Mouse (Mus musculus) lung, postnatal 0 days (tissue): ENCODE measurements around the gene Hmgcs1. TPM values are rescaled to one million over a fixed set of nuclear protein-coding genes. Genes with fewer than 3 reads are reported as not detected.
"Not testable (repeated sequence)": the region's sequence is repeated elsewhere in the genome, so short reads cannot be mapped to it uniquely, and the experiment has no call there.

Experiments used
- ATAC-seq: fragments of 200-750 bp; cut with Nextera tagmentation; 2 replicates; pipeline ENCODE4 v1.8.0; 2017; ENCODE audit warnings: moderate library complexity
- DNase-seq: peaks from one replicate; pipeline ENCODE4 v3.0.0-alpha.2; 2016; ENCODE audit warnings: low spot score
- H3K27ac ChIP-seq: fragments of 300-500 bp; sonication (generic); 2 replicates; pipeline ENCODE4 v1.5.1; 2014; ENCODE audit warnings: antibody characterized with exemption, mild to moderate bottlenecking, low read length, mixed read lengths
- H3K27me3 ChIP-seq: fragments of 300-500 bp; sonication (generic); replicated peaks from 2 replicates; pipeline ENCODE4 v1.6.1; 2014; ENCODE audit warnings: low read length, mixed read lengths; ENCODE audit not compliant: insufficient read depth
- H3K36me3 ChIP-seq: fragments of 300-500 bp; sonication (generic); 2 replicates; pipeline ENCODE4 v1.6.1; 2014; ENCODE audit warnings: low read length, mixed read lengths; ENCODE audit not compliant: insufficient read depth
- H3K4me1 ChIP-seq: fragments of 300-500 bp; sonication (generic); 2 replicates; pipeline ENCODE4 v1.6.1; 2014; ENCODE audit warnings: antibody characterized with exemption, low read depth, low read length, mixed read lengths; ENCODE audit not compliant: insufficient read depth
- H3K4me2 ChIP-seq: fragments of 300-500 bp; sonication (generic); replicated peaks from 2 replicates; pipeline ENCODE4 v1.6.1; 2014; ENCODE audit warnings: low read depth, mild to moderate bottlenecking, low read length, moderate library complexity, mixed read lengths
- H3K4me3 ChIP-seq: fragments of 300-500 bp; sonication (generic); 2 replicates; pipeline ENCODE4 v1.5.1; 2014; ENCODE audit warnings: low read depth, low read length
- H3K9ac ChIP-seq: fragments of 300-500 bp; sonication (generic); replicated peaks from 2 replicates; pipeline ENCODE4 v1.6.1; 2014; ENCODE audit warnings: low read depth, mild to moderate bottlenecking
- H3K9me3 ChIP-seq: fragments of 300-500 bp; sonication (generic); 2 replicates; pipeline ENCODE4 v1.6.1; 2016; ENCODE audit warnings: low read length, mixed read lengths
- CTCF ChIP-seq: IDR thresholded peaks from 2 replicates; pipeline ENCODE4 v1.5.1; 2016; ENCODE audit warnings: antibody characterized with exemption, mild to moderate bottlenecking
- EP300 ChIP-seq: IDR thresholded peaks from 2 replicates; pipeline ENCODE4 v1.6.1; 2016; ENCODE audit warnings: antibody characterized with exemption, mild to moderate bottlenecking, control low read depth
- WGBS: fragments of 180-500 bp; shearing (Covaris S2); extraction: QIAGEN DNeasy Blood & Tissue Kit; methylation state at CpG from one replicate; pipeline ENCODE4 v1.1.7; 2014; 5-methylcytosine and 5-hydroxymethylcytosine counted together
- polyA plus RNA-seq: library from polyadenylated mRNA; unstranded; fragments of >200 nt; fragmentation: Nextera tagmentation; extraction: Ambion mirVana; gene quantifications from 2 replicates; pipeline ENCODE4 v1.2.1, GENCODE M21; 2015

Hmgcs1 gene
- polyA plus RNA-seq, 1 experiment from 2014 or later, result 95.4 TPM

DNA sequence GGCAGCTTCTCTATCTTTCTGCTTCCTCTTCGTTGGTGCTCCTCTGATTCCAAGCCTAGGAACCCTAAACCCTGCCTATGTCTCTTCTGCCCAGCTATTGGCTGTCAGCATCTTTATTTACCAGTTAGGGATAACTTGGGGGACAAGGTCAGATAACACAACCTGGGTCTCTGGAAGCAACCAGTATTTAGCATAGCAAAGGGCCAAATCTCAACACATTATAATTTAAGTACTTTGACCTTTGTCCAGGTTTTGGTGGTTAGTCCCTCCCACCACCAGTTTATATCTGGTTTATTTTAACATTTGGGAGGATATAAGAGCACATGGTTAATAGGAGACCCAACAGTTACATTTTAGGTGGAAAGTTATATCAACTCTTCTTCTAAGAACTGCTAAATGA, 6.3 kb downstream of the Hmgcs1 start:
- H3K4me1 ChIP-seq, result no peaks in the 10 kb centered on the region
- no peak for ATAC-seq
- H3K27ac ChIP-seq, result no peak overlapping the region
- no peaks in the 10 kb centered on the region for H3K9me3 ChIP-seq
- H3K9ac ChIP-seq, result no peak overlapping the region
- no peaks in the 10 kb centered on the region for H3K27me3 ChIP-seq
- peaks cover 12% of the 10 kb centered on the region; the same call in 1 of the 2 replicates for H3K36me3 ChIP-seq
- no peak overlapping the region for H3K4me2 ChIP-seq
- no peak for TF ChIP-seq CTCF
- no peak for TF ChIP-seq EP300
- no peak for DNase-seq
- H3K4me3 ChIP-seq, result no peak overlapping the region
- 78% methylated on average over 1 of the region's 1 CpGs for WGBS

DNA sequence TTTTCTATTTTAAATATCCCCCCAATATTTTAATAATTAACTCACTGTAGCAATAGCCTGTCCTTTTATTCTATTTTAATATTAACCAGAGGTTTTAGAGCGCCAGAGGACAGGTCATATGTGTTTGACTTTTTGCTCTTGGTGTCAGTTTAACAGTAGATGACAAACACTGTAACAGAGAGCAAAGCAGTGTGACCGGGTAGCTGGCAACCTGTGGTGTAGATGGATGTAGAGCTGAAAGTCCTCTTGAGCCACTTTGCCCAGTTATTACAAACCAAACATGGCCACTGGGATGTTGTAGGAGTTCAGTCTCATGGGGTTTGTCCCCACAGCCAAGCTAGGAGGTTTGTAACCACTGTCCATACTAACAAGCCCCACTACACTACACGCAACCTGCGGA, 8.3 kb downstream of the Hmgcs1 start:
- 80% methylated on average over 4 of the region's 4 CpGs for WGBS
- Histone ChIP-seq H3K4me1 (no peaks in the 10 kb centered on the region), H3K9ac (no peak overlapping the region), H3K4me2 (no peak overlapping the region), H3K27ac (no peak overlapping the region), H3K4me3 (no peak overlapping the region), H3K36me3 (peaks cover 12% of the 10 kb centered on the region; the same call in 1 of the 2 replicates), H3K9me3 (no peaks in the 10 kb centered on the region), H3K27me3 (no peaks in the 10 kb centered on the region)
- TF ChIP-seq EP300 (no peak), CTCF (no peak)
- no peak for DNase-seq
- no peak for ATAC-seq

GRCm38 (mm10) chr13:119704280-119704679, 14.1 kb downstream of the Hmgcs1 start:
- DNase-seq (peak; percentile 13), ATAC-seq (peak; percentile 57)
- Histone ChIP-seq H3K4me1 (no peaks in the 10 kb centered on the region; the same call in 1 of the 2 replicates), H3K9ac (no peak overlapping the region), H3K4me2 (no peak overlapping the region), H3K27me3 (no peaks in the 10 kb centered on the region), H3K9me3 (no peaks in the 10 kb centered on the region), H3K4me3 (no peak overlapping the region), H3K27ac (no peak overlapping the region), H3K36me3 (peaks cover 32% of the 10 kb centered on the region)
- no peak for TF ChIP-seq EP300
- no peak for TF ChIP-seq CTCF
- WGBS, result 70% methylated on average over 7 of the region's 7 CpGs

GRCm38 (mm10) chr13:119706278-119706880, 16.2 kb downstream of the Hmgcs1 start:
- WGBS, result 84% methylated on average over 7 of the region's 8 CpGs
- not testable (repeated sequence) for H3K27ac ChIP-seq, H3K9ac ChIP-seq, ATAC-seq, DNase-seq, H3K9me3 ChIP-seq, H3K4me3 ChIP-seq, H3K27me3 ChIP-seq, H3K4me1 ChIP-seq, H3K4me2 ChIP-seq
- H3K36me3 ChIP-seq, result peaks cover 20% of the 10 kb centered on the region; the same call in 1 of the 2 replicates

GRCm38 (mm10) chr13:119706953-119707352, 16.8 kb downstream of the Hmgcs1 start:
- Histone ChIP-seq H3K9ac (no peak overlapping the region), H3K4me1 (no peaks in the 10 kb centered on the region; the same call in 1 of the 2 replicates), H3K9me3 (no peaks in the 10 kb centered on the region), H3K27ac (no peak overlapping the region), H3K4me2 (no peak overlapping the region), H3K4me3 (no peak overlapping the region), H3K36me3 (peaks cover 20% of the 10 kb centered on the region; the same call in 1 of the 2 replicates), H3K27me3 (no peaks in the 10 kb centered on the region)
- 58% methylated on average over 7 of the region's 7 CpGs for WGBS
- ATAC-seq (no peak), DNase-seq (no peak)
- TF ChIP-seq EP300 (no peak), CTCF (no peak)

DNA sequence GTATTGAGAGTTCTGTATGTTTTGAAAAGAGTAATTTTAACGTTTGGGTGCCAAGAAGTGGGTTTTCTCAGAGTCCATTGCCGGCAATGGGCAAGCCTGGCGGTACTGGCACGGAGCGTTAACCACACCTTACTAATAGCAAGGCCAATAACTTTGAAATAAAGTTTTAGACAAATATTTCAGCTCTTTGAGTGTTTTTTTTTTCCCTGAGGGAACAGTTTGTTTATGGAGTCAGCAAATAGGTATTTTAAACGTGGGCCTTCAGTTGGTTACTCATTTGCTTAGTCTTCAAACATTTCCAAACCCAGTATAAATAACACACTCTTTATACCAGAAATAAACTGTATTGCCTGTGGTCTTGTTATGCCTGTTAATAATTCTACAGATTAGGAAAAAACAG, 17.7 kb downstream of the Hmgcs1 start:
- Histone ChIP-seq H3K4me1 (no peaks in the 10 kb centered on the region; the same call in 1 of the 2 replicates), H3K27ac (no peak overlapping the region; the same call in 1 of the 2 replicates), H3K4me3 (no peak overlapping the region), H3K9ac (no peak overlapping the region), H3K27me3 (no peaks in the 10 kb centered on the region), H3K36me3 (peaks cover 20% of the 10 kb centered on the region; the same call in 1 of the 2 replicates), H3K4me2 (no peak overlapping the region), H3K9me3 (no peaks in the 10 kb centered on the region)
- WGBS, result 69% methylated on average over 6 of the region's 6 CpGs
- TF ChIP-seq EP300 (no peak), CTCF (no peak)
- DNase-seq (peak; percentile 40), ATAC-seq (no peak)
